Mouse (Mus musculus): ENCODE measurements around the gene 1700025C18Rik. TPM values are rescaled to one million over a fixed set of nuclear protein-coding genes. Genes with fewer than 3 reads are reported as not detected.
A peak's percentile ranks its signal among the peaks of the same experiment; 100 is the strongest.

Gene 1700025C18Rik
- polyA plus RNA-seq (2011; ENCODE audit: insufficient read length, low read depth, missing spikeins) = not detected in 2 replicates

GRCm38 (mm10) chr2:165090650-165091049 lies at the start of gene 1700025C18Rik:
1700025C18Rik (minus strand) TSS chr2:165090750.
- TF ChIP-seq POLR2A (IDR thresholded peaks at IDR 0.05; ENCODE audit: low read depth, low read length) (no peak), CTCF (IDR thresholded peaks at IDR 0.05; ENCODE audit: borderline replicate concordance, insufficient read depth, low read length) (no peak)
- H3K27ac ChIP-seq (ENCODE audit: insufficient read depth, low read length) = no peak within 1 kb of the TSS
- no peak within 1 kb of the TSS for H3K4me3 ChIP-seq (ENCODE audit: insufficient read depth, low read length)
- H3K4me1 ChIP-seq (ENCODE audit: control insufficient read depth, insufficient read depth, low read length) = no peaks in the 10 kb centered on the region

DNA sequence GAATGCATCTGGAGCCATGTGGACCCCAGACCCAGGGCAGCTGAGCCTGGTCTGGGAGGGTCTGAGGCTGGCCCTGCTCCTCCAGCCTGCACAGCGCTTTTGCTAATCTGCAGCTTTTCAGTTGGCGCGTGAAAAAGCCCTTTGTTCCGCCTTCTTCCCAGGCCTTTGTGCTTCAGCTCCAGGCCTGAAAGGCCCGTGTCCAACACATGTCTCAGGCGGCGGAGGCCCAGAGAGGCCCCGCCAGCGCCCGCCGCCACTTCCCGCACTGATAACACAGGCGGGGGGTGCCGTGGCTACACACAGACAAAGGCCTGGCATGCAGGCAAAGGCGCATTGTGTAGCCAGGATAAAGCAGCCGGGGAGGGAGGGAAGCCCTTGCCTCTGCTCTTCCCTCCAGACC lies 45.5 kb upstream of the 1700025C18Rik start:
- Histone ChIP-seq H3K27ac (ENCODE audit: insufficient read depth, low read length) (no peak overlapping the region), H3K4me3 (ENCODE audit: insufficient read depth, low read length) (no peak overlapping the region), H3K4me1 (ENCODE audit: control insufficient read depth, insufficient read depth, low read length) (no peaks in the 10 kb centered on the region)
- TF ChIP-seq CTCF (IDR thresholded peaks at IDR 0.05; ENCODE audit: borderline replicate concordance, insufficient read depth, low read length) = no peak

DNA sequence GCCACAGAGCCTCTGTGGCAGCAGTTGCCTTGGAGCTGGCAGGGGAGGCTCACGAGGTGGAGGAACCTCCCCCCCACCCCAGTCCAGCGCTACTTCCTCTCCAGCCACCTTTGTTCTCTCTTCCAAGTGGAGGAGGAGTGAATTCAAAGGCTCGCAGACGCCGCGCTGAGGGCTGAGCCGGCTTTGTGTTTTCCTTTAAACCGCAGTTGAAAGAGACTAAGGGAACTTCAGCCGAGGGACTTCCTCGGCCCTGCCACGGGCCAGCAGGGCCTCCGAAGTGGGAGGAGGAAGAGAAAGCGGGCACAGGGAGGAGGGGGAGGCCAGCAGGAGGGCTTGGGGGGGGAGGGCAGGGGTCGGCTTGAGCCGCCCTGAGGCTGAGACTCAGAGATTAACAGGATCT lies 43.0 kb upstream of the 1700025C18Rik start:
- no peak overlapping the region for H3K27ac ChIP-seq (ENCODE audit: insufficient read depth, low read length)
- H3K4me1 ChIP-seq (ENCODE audit: control insufficient read depth, insufficient read depth, low read length) = no peaks in the 10 kb centered on the region
- no peak overlapping the region for H3K4me3 ChIP-seq (ENCODE audit: insufficient read depth, low read length)
- TF ChIP-seq CTCF (IDR thresholded peaks at IDR 0.05; ENCODE audit: borderline replicate concordance, insufficient read depth, low read length) (no peak), POLR2A (IDR thresholded peaks at IDR 0.05; ENCODE audit: low read depth, low read length) (no peak)

- TF ChIP-seq POLR2A (IDR thresholded peaks at IDR 0.05; ENCODE audit: low read depth, low read length) = no peak
- TF ChIP-seq CTCF (IDR thresholded peaks at IDR 0.05; ENCODE audit: borderline replicate concordance, insufficient read depth, low read length) = no peak
Measured at GRCm38 (mm10) chr2:165131428-165131827, 40.9 kb upstream of the 1700025C18Rik start.

DNA sequence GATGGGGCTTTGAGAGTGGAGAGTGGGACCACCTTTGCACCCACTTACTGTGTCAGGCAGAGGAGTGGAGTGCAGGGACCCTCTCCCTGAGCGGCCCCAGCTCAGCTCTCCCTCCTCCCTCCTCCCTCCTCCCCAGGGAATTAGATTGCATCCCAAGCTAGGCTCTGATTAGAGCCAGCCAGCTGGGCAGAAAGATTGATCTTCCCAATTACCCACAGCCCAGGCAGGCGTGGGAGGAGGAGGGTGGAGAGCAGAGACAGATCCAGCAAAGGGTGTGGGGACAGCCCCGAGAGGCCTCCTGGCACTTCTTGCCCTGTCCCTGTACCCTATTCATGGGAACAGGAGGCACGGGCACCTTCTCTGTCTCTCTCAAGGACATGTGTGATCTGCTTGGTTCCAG lies 38.6 kb upstream of the 1700025C18Rik start:
- H3K4me1 ChIP-seq (ENCODE audit: control insufficient read depth, insufficient read depth, low read length) = no peaks in the 10 kb centered on the region
- no peak overlapping the region for H3K4me3 ChIP-seq (ENCODE audit: insufficient read depth, low read length)
- no peak overlapping the region for H3K27ac ChIP-seq (ENCODE audit: insufficient read depth, low read length)
- TF ChIP-seq CTCF (IDR thresholded peaks at IDR 0.05; ENCODE audit: borderline replicate concordance, insufficient read depth, low read length) = no peak
- TF ChIP-seq POLR2A (IDR thresholded peaks at IDR 0.05; ENCODE audit: low read depth, low read length) = no peak

More at GRCm38 (mm10) chr2:165131428-165131827, 40.9 kb upstream of the 1700025C18Rik start:
- H3K4me3 ChIP-seq (ENCODE audit: insufficient read depth, low read length) = no peak overlapping the region
- no peak overlapping the region for H3K27ac ChIP-seq (ENCODE audit: insufficient read depth, low read length)
- H3K4me1 ChIP-seq (ENCODE audit: control insufficient read depth, insufficient read depth, low read length) = no peaks in the 10 kb centered on the region

- H3K4me1 ChIP-seq (ENCODE audit: control insufficient read depth, insufficient read depth, low read length) = no peaks in the 10 kb centered on the region
- TF ChIP-seq CTCF (IDR thresholded peaks at IDR 0.05; ENCODE audit: borderline replicate concordance, insufficient read depth, low read length) (no peak), POLR2A (IDR thresholded peaks at IDR 0.05; ENCODE audit: low read depth, low read length) (no peak)
- no peak overlapping the region for H3K4me3 ChIP-seq (ENCODE audit: insufficient read depth, low read length)
- no peak overlapping the region for H3K27ac ChIP-seq (ENCODE audit: insufficient read depth, low read length)
Measured at GRCm38 (mm10) chr2:165126896-165127562, 36.5 kb upstream of the 1700025C18Rik start.

- Histone ChIP-seq H3K27ac (ENCODE audit: insufficient read depth, low read length) (no peak overlapping the region), H3K4me1 (ENCODE audit: control insufficient read depth, insufficient read depth, low read length) (no peaks in the 10 kb centered on the region), H3K4me3 (ENCODE audit: insufficient read depth, low read length) (no peak overlapping the region)
- TF ChIP-seq POLR2A (IDR thresholded peaks at IDR 0.05; ENCODE audit: low read depth, low read length) (no peak), CTCF (IDR thresholded peaks at IDR 0.05; ENCODE audit: borderline replicate concordance, insufficient read depth, low read length) (no peak)
Measured at GRCm38 (mm10) chr2:165121206-165121840, 30.8 kb upstream of the 1700025C18Rik start.

DNA sequence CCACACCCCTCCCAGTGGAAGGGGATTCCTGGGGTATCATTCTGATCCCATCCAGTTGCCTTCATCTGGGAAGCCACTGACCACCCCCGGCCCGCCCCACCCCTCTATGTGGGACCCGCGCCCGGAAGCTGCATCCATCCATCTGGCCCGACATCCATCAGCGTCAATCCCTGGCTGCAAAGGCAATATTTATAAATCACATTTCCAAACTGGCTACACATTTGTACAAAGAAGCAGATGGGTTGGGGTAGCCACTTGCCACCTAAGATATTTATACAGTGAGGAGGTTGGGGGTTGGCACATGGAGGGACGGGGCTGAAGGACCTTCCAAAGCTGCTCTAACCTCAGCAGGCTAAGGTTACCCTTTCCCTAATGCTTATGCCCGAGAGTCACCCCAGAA lies 30.2 kb upstream of the 1700025C18Rik start:
- TF ChIP-seq CTCF (IDR thresholded peaks at IDR 0.05; ENCODE audit: borderline replicate concordance, insufficient read depth, low read length) (no peak), POLR2A (IDR thresholded peaks at IDR 0.05; ENCODE audit: low read depth, low read length) (no peak)
- Histone ChIP-seq H3K4me3 (ENCODE audit: insufficient read depth, low read length) (no peak overlapping the region), H3K4me1 (ENCODE audit: control insufficient read depth, insufficient read depth, low read length) (no peaks in the 10 kb centered on the region), H3K27ac (ENCODE audit: insufficient read depth, low read length) (no peak overlapping the region)

GRCm38 (mm10) chr2:165113733-165114132 lies 23.2 kb upstream of the 1700025C18Rik start:
- H3K27ac ChIP-seq (ENCODE audit: insufficient read depth, low read length) = no peak overlapping the region
- no peaks in the 10 kb centered on the region for H3K4me1 ChIP-seq (ENCODE audit: control insufficient read depth, insufficient read depth, low read length)
- no peak overlapping the region for H3K4me3 ChIP-seq (ENCODE audit: insufficient read depth, low read length)
- no peak for TF ChIP-seq CTCF (IDR thresholded peaks at IDR 0.05; ENCODE audit: borderline replicate concordance, insufficient read depth, low read length)
- no peak for TF ChIP-seq POLR2A (IDR thresholded peaks at IDR 0.05; ENCODE audit: low read depth, low read length)

DNA sequence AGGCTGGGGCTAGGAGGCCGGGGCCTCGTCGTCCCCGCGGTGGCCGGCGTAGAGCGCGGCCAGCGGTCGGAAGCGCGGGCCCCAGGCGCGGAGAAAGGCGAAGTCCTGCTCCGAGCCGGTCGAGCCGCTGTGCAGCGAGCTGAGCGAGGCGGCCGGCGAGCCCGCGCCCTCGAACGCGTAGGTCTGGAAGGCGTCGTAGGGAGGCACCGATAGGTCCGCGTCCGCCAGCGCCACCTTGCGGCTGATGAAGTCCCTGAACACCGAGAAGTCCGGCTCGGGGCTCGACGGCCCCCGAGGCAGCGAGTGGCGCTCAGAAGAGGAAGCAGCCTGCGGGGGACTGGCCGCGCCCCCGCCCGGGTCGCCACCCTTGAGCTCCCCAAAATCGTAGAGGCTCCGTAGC lies 21.6 kb upstream of the 1700025C18Rik start:
- H3K4me3 ChIP-seq (ENCODE audit: insufficient read depth, low read length) = no peak overlapping the region
- H3K27ac ChIP-seq (ENCODE audit: insufficient read depth, low read length) = no peak overlapping the region
- no peak for TF ChIP-seq POLR2A (IDR thresholded peaks at IDR 0.05; ENCODE audit: low read depth, low read length)
- TF ChIP-seq CTCF (IDR thresholded peaks at IDR 0.05; ENCODE audit: borderline replicate concordance, insufficient read depth, low read length) = peak; percentile 82; the same call in 1 of the 2 replicates
- H3K4me1 ChIP-seq (ENCODE audit: control insufficient read depth, insufficient read depth, low read length) = no peaks in the 10 kb centered on the region

Data from embryonic fibroblast, embryonic 13.5 days (primary cell).